Mouse (Mus musculus) testis, postnatal 14 days (tissue): ENCODE measurements around the gene Gm17387.

Experiments
- DNase-seq: peaks from one replicate; pipeline ENCODE4 v3.0.0; 2021; ENCODE audit warnings: low spot score

The Gm17387 gene

DNA sequence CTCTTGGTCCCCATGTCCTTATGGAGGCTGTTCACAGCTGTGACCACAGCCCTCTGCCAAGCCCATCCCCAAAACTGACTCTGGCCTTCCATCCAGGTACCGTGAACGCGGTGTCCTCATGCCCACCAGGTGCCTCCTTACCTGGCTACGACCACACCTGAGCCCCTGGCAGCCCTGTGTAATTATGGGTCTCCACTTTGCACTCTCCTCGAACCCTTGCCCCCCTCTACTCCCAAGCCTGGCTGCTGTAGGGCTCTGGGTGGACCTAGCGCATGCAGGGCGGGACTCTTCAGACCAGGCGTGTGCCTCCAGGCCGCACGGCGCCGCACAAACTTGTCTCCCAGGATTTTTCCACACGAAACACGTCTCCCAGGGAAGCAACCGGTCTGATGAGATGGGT, 48.9 kb downstream of the Gm17387 start, which contains the start of gene Pkp3:
Gene Pkp3 (plus strand): TSS at position 378 of the 400 bp plus-strand sequence.
- DNase-seq: no peak

DNA sequence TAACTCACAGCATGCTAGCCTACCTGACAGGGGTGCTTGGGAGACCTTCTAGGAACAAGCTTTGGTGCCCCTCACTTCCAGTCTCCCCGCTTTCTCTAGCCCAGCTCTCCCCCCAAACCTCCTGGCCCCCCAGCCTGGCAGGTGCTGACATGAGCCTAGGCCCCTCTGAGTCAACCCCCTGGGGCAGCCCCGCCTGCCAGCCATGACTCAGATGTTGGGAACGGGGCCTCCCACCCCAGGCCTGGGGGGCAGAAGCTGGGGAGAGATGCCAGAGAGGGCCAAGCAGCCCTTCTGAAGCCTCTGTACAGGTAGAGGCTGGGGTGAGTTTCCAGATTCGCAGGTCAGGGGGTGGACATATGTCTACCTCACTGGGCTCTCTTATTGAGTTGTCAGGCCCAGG, 49.9 kb downstream of the Gm17387 start:
- DNase-seq: no peak
